Mouse (Mus musculus) heart, postnatal 14 days (tissue): ENCODE measurements around the gene Dohh. TPM values are rescaled to one million over a fixed set of nuclear protein-coding genes. Genes with fewer than 3 reads are reported as not detected.

Experiments used
- DNase-seq, 2 experiments: peaks; one replicate each; pipeline ENCODE4 v3.0.0; 2021 to 2022
- intact Hi-C: fragments of 180-260 bp; cut with DNase I; formaldehyde crosslinking; loops from one replicate; pipeline ENCODE4 v1.15.1; 2025
- long read RNA-seq, 2 experiments: library from polyadenylated mRNA; stranded (forward); transcript quantifications; one replicate each; pipeline ENCODE4 v2.0.0; 2021
- total RNA-seq, 2 experiments: library from RNA; stranded (reverse); gene quantifications; 2 replicates each; pipeline ENCODE4 v1.2.3; 2021

The Dohh gene
- 10 to 100 TPM; 47.6 to 55.3 TPM for total RNA-seq
- long read RNA-seq, experiment 1, transcript Dohh-201 (5 exons, 1,444 nt), result major isoform, 115 of 120 reads
- long read RNA-seq, experiment 1, partial matches to known transcripts, result 1 of 120 reads
- long read RNA-seq, experiment 1, other reads (novel, unspliced or antisense), result 4 of 120 reads
- long read RNA-seq, experiment 2, transcript Dohh-201 (5 exons, 1,444 nt), result major isoform, 75 of 81 reads
- long read RNA-seq, experiment 2, partial matches to known transcripts, result 1 of 81 reads
- long read RNA-seq, experiment 2, other reads (novel, unspliced or antisense), result 5 of 81 reads

DNA sequence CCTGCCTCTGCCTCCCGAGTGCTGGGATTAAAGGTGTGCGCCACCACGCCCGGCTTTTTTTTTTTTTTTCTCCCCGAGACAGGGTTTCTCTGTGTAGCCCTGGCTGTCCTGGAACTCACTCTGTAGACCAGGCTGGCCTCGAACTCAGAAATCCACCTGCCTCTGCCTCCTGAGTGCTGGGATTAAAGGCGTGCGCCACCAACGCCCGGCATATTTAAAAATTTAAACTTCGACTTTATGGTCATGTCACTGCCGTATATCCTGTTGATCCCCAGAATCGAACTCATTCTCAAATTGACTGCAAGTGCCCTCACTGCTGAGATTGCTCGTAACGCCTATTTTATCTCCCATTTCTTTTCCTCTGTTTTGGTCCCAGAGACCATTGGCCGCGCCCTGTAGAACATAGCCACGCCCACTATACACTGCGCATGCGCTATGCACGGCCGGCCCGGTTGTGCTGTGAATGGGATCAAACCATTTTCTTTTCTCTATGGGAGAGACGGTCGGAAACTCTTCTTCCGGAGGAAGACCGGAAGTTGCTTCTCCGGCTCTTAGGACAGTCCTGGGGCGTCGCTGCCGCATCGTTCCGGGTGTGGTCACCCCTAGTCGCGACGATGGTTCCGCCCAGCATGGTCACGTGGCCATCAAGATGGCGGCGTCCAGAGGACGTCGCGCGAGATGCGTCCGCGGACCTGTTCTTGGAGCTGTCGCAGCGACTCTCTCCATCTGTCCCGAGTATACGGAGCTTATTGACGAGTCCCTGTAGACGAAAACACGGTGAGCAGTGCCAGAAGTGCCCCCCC, at the start of gene Dohh, which contains the start of gene Gm48551:
Dohh (plus strand) TSS at position 627 of the 803 bp plus-strand sequence.
Gm48551 (plus strand) TSS at position 665 of the 803 bp plus-strand sequence.
- intact Hi-C loops, result loop anchor here (10.0 kb wide), 1 partner anchor 161 kb away; the partner anchor contains the start of gene Gna11

DNA sequence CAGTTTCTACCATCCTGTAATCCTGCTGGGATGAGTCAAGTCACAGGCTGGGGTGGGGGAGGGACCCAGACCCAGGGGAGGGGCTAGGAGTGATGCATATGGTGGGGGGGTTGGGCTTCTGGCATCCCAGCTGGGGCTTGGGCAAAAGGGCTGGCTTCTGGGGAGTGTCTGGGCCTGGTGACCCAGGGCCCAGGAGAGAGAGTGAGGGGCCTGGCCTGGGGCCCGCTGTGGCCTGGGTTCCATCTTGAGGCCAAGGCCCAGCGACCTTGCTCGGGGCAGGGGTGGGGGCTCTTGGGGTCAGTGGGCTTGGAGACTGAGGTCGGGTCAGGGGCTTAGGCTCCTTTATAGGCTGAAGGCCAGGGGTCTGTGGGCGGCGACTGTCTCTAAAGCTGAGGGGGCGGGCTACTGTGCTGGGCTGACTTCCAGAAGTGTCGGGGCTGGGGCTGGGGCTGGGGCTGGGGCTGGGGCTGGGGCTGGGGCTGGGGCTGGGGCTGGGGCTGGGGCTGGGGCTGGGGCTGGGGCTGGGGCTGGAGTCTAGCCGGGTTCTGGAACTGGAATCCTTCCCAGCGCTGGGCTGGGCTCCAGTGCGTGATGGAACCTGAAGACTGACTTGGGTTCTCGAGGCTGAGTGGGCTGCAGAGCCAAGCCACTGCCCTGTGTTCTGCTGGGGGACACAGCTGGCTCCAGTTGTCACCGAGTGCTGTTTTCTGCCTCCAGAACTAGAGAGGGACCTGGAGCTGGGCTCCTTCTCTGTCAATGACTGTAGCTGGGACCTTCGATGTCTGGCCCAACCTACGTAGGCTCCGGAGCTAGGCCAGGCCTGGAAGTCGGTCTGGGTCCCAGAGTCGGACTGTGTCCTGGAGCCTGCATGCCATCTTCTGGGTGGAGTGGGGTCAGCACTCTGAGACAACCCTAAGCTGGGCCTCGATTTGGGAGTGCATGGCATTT, 48.6 kb upstream of the Dohh start:
- intact Hi-C loops, result no loop called here
- peak; percentile 61 to 64 for DNase-seq

More for the DNA sequence above, at the start of gene Dohh, which contains the start of gene Gm48551:
- peak; percentile 99 to 100 for DNase-seq

DNA sequence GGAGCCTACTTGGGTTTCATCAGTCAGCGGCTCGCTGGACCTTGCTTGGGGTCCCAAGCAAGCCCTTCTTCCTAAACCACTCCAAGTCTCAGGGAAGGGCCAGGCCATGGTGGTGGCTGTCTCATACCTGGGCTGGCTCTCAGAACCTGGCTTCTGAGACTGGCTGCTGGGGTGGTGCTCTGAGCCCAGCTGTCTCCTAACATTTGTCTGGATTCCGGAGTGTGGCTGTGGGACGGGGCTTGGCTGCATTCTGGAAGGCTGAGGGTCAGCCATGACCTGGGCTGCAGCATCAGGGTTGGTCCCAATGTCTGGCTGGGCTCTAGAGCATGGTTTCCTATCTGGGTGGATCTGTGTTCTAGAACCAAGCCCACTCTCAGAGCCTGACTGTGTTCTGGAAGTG, 47.7 kb upstream of the Dohh start:
- DNase-seq, result no peak

DNA sequence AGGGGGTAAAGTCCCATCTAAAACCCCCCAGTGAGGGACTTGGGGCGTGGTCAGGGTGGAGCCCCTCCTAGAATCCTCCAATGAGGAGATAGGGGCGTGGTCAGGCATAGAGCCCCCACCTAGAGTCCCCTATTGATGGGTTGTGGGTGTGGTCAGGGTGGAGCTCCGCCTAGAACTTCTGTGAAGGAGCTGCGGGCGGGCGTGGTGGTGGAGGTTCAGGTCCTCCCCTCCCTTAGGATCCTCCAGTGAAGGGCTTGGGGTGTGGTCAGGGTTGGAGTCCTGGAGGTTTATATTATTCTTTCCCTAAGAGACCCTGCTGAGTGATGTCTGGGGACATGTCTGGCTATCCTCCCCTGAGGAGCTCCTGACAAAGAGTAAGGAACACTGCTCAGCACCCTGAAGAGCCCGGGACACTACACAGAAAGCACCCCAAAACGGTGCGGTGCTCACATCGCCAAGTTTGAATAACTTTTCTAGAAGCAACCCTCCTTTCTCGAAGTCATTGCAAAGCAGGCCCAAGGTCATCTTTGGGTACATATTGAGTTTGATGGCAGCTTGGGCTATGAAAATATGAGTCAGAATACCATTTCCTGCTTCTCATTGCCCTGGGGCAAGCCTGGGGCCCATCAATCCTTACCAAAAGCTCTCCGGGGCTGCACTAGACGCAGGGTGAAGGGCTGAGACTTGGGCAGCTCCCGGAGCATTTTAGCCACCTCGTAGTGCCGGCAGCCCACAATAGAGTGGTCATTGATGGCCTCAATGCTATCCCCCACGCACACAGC, 43.5 kb upstream of the Dohh start:
- DNase-seq, result no peak
- intact Hi-C loops, result loop anchor here (2.0 to 5.0 kb wide), 2 partner anchors 18 to 98 kb away; no protein-coding TSS in a partner anchor

More for the DNA sequence above, 47.7 kb upstream of the Dohh start:
- intact Hi-C loops, result no loop called here

GRCm38 (mm10) chr10:81341333-81341949, 42.8 kb upstream of the Dohh start:
- intact Hi-C loops, result loop anchor here (2.0 to 5.0 kb wide), 2 partner anchors 19 to 99 kb away; no protein-coding TSS in a partner anchor
- DNase-seq, result peak; percentile 85 to 88

DNA sequence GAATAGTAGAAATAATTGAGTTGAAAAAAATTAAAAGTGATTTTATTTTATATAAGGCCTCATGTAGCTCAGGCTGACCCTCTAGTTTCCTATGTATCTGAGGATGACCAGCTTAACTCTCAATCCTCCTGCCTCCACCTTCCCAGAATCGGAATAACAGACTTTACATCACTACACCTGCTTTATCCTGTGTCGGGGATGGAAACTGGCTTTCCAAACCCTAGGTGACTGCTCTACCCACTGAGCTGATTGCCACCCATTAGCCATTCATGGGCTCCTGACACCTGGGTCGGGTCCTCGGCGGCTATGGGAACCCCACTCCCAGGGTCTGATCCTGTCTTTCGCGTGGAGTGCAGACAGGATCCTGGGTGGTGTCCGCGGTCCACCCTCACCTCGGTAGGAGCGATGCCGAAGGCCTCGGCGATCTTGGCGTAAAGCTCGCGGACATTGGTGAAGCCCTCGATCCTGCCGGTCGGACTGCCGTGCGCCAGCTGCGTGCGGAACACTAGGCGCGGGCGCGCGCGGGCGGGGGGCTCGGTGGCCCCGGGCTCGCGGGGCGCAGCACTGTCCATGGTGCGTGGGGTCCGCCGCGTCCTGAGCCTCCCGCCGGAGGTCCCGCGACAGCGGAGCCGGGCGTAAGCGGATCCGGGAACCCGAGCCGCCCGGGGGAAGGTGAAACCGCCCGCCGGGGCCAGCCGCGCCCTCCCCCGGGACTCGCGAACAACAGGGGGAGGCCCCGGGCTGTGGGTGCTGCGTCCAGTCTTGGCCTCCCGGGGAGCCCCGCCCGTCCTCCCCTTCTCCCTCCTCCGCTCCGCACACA, 41.3 kb upstream of the Dohh start, which contains the start of gene Gipc3:
Gipc3 (minus strand) TSS at position 581 of the 820 bp plus-strand sequence.
- intact Hi-C loops, result loop anchor here (2.0 to 5.0 kb wide), 2 partner anchors 54 to 101 kb away; no protein-coding TSS in a partner anchor
- peak; percentile 46 to 53 for DNase-seq

DNA sequence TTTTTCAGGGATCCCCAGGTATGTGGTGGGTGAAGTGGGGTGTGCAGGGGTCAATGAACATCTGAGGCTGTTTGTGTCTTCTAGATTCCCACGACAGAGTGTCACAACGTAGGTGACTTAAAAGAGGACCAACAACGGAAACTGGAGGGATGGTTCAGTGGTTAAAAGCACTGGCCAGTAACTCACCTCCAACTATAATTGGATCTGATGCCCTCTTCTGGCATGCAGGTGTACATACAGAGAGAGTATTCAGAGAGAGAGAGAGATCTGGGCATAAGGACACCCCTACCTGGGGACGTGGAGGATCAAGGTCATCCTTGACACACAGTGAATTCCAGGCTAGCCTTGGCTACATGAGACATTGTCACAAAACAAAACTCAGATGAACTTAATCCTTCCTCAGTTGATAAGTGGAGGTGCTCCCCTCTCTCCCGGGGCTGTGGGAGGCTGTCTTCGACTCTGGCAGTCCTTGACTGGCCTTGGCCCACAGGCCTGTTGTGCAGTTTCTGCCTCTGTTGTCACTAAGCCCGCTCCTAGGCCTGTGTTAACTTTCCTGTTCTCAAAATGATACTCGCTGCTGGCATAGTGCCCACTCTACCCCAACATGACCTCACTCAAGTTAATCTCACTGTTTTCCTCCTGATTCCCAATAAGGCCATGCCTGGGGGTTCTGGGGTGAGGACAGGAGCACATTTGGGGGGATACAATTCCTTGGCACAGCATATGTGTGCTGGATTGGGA, 39.6 kb upstream of the Dohh start:
- DNase-seq, result peak in 1 of 2 experiments; percentile 55
- intact Hi-C loops, result loop anchor here (5.0 kb wide), 1 partner anchor 102 kb away; no protein-coding TSS in a partner anchor

GRCm38 (mm10) chr10:81345162-81345534, 39.1 kb upstream of the Dohh start:
- intact Hi-C loops, result no loop called here

GRCm38 (mm10) chr10:81346453-81347067, 37.7 kb upstream of the Dohh start:
- DNase-seq, result no peak
- intact Hi-C loops, result no loop called here

More at GRCm38 (mm10) chr10:81345162-81345534, 39.1 kb upstream of the Dohh start:
- DNase-seq, result no peak

DNA sequence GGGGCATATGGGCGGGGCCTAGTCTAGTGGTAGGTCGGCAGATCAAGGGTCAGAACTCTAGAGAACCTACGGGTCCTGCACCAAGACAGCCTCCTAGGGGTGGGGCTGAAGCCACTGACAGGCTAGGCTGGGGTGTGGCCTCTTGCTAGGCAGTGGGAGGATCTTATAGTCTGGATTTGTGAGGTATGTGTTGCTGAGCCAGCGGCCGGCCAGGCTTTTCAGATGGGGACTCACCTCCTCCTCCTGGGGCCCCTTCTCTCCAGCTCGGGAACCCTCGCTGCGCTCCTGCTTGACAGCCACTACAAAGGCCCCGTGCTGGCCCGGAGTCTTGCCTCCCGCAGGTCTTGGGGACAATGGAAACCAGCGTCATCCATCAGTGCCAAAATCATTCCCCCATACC, 35.1 kb upstream of the Dohh start:
- intact Hi-C loops, result no loop called here
- no peak for DNase-seq

- DNase-seq, result no peak
- intact Hi-C loops, result no loop called here
Measured at GRCm38 (mm10) chr10:81349961-81350350, 34.3 kb upstream of the Dohh start.

GRCm38 (mm10) chr10:81350351-81351063, 33.7 kb upstream of the Dohh start, which contains the start of gene Hmg20b:
Gene Hmg20b (minus strand): TSS chr10:81350480.
- DNase-seq, result peak; percentile 99
- intact Hi-C loops, result no loop called here

GRCm38 (mm10) chr10:81351678-81352291, 32.4 kb upstream of the Dohh start:
- no peak for DNase-seq
- intact Hi-C loops, result no loop called here

- intact Hi-C loops, result no loop called here
- DNase-seq, result no peak
Measured at GRCm38 (mm10) chr10:81354738-81355477, 29.3 kb upstream of the Dohh start.

- DNase-seq, result no peak
- intact Hi-C loops, result no loop called here
Measured at GRCm38 (mm10) chr10:81355533-81355932, 28.7 kb upstream of the Dohh start.
